Mouse (Mus musculus): ENCODE measurements around the gene Crtc3.

Crtc3 gene

GRCm38 (mm10) chr7:80548513-80549260 lies 140.0 kb downstream of the Crtc3 start:
- DNase-seq = no peak

GRCm38 (mm10) chr7:80542139-80542831 lies 146.4 kb downstream of the Crtc3 start:
- DNase-seq = no peak

GRCm38 (mm10) chr7:80539581-80539980 lies 149.1 kb downstream of the Crtc3 start:
- DNase-seq = no peak

Measured in kidney, adult 18-20 months (tissue).